In the genomic region with DNA sequence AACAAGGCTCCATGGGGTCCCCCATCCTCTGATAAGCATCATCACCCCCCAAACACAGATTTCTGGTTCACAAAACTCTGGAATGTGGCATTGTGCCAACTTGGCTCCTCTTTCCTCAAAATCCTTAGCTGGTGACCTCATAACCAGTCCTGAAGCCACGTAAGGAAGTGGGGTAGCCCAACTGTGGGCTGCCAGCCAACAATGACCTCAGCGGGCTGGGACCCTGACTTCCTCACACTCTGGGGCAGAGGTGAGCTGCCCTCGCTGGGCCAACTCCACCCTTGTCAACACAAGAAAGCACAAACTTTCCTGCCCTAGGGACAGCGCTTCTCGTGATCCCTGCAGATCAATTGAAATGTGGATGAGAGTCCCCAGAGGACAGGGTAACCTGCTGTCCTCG, we compare ENCODE assay signal across 8 mouse cellular contexts. TPM values are rescaled to one million over a fixed set of nuclear protein-coding genes. Genes with fewer than 3 reads are reported as not detected.
DNase-seq lines count a peak whose midpoint lies in the region; ATAC-seq and TF ChIP-seq lines count a peak whose summit lies in the region.

No protein-coding gene starts in this region.

- WGBS in forebrain, embryonic 10.5 days, result 74% methylated on average over 6 of the region's 6 CpGs
- 46% methylated on average over 6 of the region's 6 CpGs for WGBS in hindbrain, postnatal 0 days
- 69% methylated on average over 6 of the region's 6 CpGs for WGBS in forebrain, embryonic 12.5 days

- no peaks in the 10 kb centered on the region for H3K36me3 ChIP-seq in megakaryocyte, embryonic 14.5 days (replicated peaks; ENCODE audit: low read length)
- no peaks in the 10 kb centered on the region for H3K36me3 ChIP-seq in forebrain, embryonic 10.5 days (replicated peaks)
- no peaks in the 10 kb centered on the region for H3K36me3 ChIP-seq in hindbrain, postnatal 0 days (ENCODE audit: insufficient read depth, low read length)
- no peaks in the 10 kb centered on the region for H3K36me3 ChIP-seq in forebrain, embryonic 12.5 days (replicated peaks)

- no peak overlapping the region for H3K27ac ChIP-seq in forebrain, embryonic 10.5 days
- no peak overlapping the region for H3K27ac ChIP-seq in hindbrain, postnatal 0 days
- H3K27ac ChIP-seq in forebrain, embryonic 12.5 days, result no peak overlapping the region

- no peak overlapping the region for H3K9ac ChIP-seq in hindbrain, postnatal 0 days (replicated peaks; ENCODE audit: low read length)
- H3K9ac ChIP-seq in forebrain, embryonic 12.5 days, result no peak overlapping the region

- peak; percentile 31 for ATAC-seq in granulocyte monocyte progenitor cell, adult 5-6 weeks (replicated peaks; ENCODE audit: poor library complexity, severe bottlenecking)
- no peak for ATAC-seq in hindbrain, postnatal 0 days
- no peak for ATAC-seq in forebrain, embryonic 12.5 days (ENCODE audit: low FRiP score)

- no peaks in the 10 kb centered on the region for H3K9me3 ChIP-seq in megakaryocyte, embryonic 14.5 days
- no peaks in the 10 kb centered on the region for H3K9me3 ChIP-seq in forebrain, embryonic 10.5 days
- H3K9me3 ChIP-seq in hindbrain, postnatal 0 days (ENCODE audit: low read length), result no peaks in the 10 kb centered on the region
- no peaks in the 10 kb centered on the region for H3K9me3 ChIP-seq in forebrain, embryonic 12.5 days

- H3K4me2 ChIP-seq in hindbrain, postnatal 0 days (ENCODE audit: low read depth, low read length), result no peak overlapping the region
- no peak overlapping the region for H3K4me2 ChIP-seq in forebrain, embryonic 12.5 days

- peak overlapping the region; percentile 12 for H3K4me3 ChIP-seq in megakaryocyte, embryonic 14.5 days (replicated peaks)
- no peak overlapping the region for H3K4me3 ChIP-seq in forebrain, embryonic 10.5 days
- H3K4me3 ChIP-seq in hindbrain, postnatal 0 days (ENCODE audit: low read length), result no peak overlapping the region
- H3K4me3 ChIP-seq in forebrain, embryonic 12.5 days (replicated peaks), result no peak overlapping the region

- peak; percentile 39 for DNase-seq in ovary, postnatal 14 days (ENCODE audit: low spot score)
- no peak for DNase-seq in ovary, postnatal 10 days (ENCODE audit: low spot score)
- DNase-seq in kidney, postnatal 10 days, result peak; percentile 89
- no peak for DNase-seq in forebrain, embryonic 10.5 days (ENCODE audit: extremely low spot score, low spot score)
- no peak for DNase-seq in hindbrain, postnatal 0 days (ENCODE audit: low spot score)

- no peak for TF ChIP-seq CTCF in hindbrain, postnatal 0 days (IDR thresholded peaks at IDR 0.05; ENCODE audit: low read depth)

- H3K4me1 ChIP-seq in megakaryocyte, embryonic 14.5 days, result peaks cover 84% of the 10 kb centered on the region
- H3K4me1 ChIP-seq in forebrain, embryonic 10.5 days, result peaks cover 47% of the 10 kb centered on the region
- peaks cover 6% of the 10 kb centered on the region for H3K4me1 ChIP-seq in hindbrain, postnatal 0 days (ENCODE audit: insufficient read depth, low read length)
- peaks cover 30% of the 10 kb centered on the region for H3K4me1 ChIP-seq in forebrain, embryonic 12.5 days

- no peaks in the 10 kb centered on the region for H3K27me3 ChIP-seq in megakaryocyte, embryonic 14.5 days (replicated peaks)
- H3K27me3 ChIP-seq in forebrain, embryonic 10.5 days (ENCODE audit: poor library complexity, severe bottlenecking), result peaks cover 34% of the 10 kb centered on the region
- no peaks in the 10 kb centered on the region for H3K27me3 ChIP-seq in hindbrain, postnatal 0 days (ENCODE audit: insufficient read depth, low read length)
- H3K27me3 ChIP-seq in forebrain, embryonic 12.5 days, result peaks cover 27% of the 10 kb centered on the region

RNA-seq across cellular contexts. Expression of a gene that starts 1.8 kb away (rescaled TPM):
- total RNA-seq in granulocyte monocyte progenitor cell, adult 5-6 weeks (2014; fragmentation: Nextera tagmentation), result not detected in 2 replicates
- total RNA-seq in granulocyte monocyte progenitor cell, adult 5-6 weeks (2017), result 0.67 TPM in 1 of 2 replicates, not detected in the other
- 2.5 and 4.5 TPM in 2 replicates for polyA plus RNA-seq in megakaryocyte, embryonic 14.5 days (2012; ENCODE audit: insufficient read depth, low replicate concordance)
- polyA plus RNA-seq in forebrain, embryonic 10.5 days (2016; fragmentation: Nextera tagmentation; extraction: Ambion mirVana), result not detected in 2 replicates
- total RNA-seq in hindbrain, postnatal 0 days (2014; rRNA removed), result 1.7 TPM in 1 of 2 replicates, not detected in the other
- polyA plus RNA-seq in hindbrain, postnatal 0 days (2015; fragmentation: Nextera tagmentation; extraction: Ambion mirVana), result 0.25 and 0.41 TPM in 2 replicates
- 0.14 TPM in 1 of 2 replicates, not detected in the other for polyA plus RNA-seq in forebrain, embryonic 12.5 days (2016; fragmentation: Nextera tagmentation; extraction: Ambion mirVana)

RNA-seq across cellular contexts. Expression of a gene that starts 18.1 kb away (rescaled TPM):
- total RNA-seq in granulocyte monocyte progenitor cell, adult 5-6 weeks (2014; fragmentation: Nextera tagmentation), result 2.9 and 5.2 TPM in 2 replicates
- 1.1 and 3.1 TPM in 2 replicates for total RNA-seq in granulocyte monocyte progenitor cell, adult 5-6 weeks (2017)
- polyA plus RNA-seq in megakaryocyte, embryonic 14.5 days (2012; ENCODE audit: insufficient read depth, low replicate concordance), result 19.0 and 34.7 TPM in 2 replicates
- polyA plus RNA-seq in forebrain, embryonic 10.5 days (2016; fragmentation: Nextera tagmentation; extraction: Ambion mirVana), result 0.49 and 0.87 TPM in 2 replicates
- 0.65 and 3.3 TPM in 2 replicates for total RNA-seq in hindbrain, postnatal 0 days (2014; rRNA removed)
- 1.3 and 1.5 TPM in 2 replicates for polyA plus RNA-seq in hindbrain, postnatal 0 days (2015; fragmentation: Nextera tagmentation; extraction: Ambion mirVana)
- 0.31 and 0.45 TPM in 2 replicates for polyA plus RNA-seq in forebrain, embryonic 12.5 days (2016; fragmentation: Nextera tagmentation; extraction: Ambion mirVana)

RNA-seq across cellular contexts. Expression of a gene that starts 25.4 kb away (rescaled TPM):
- 53.8 and 75.4 TPM in 2 replicates for total RNA-seq in granulocyte monocyte progenitor cell, adult 5-6 weeks (2014; fragmentation: Nextera tagmentation)
- total RNA-seq in granulocyte monocyte progenitor cell, adult 5-6 weeks (2017), result 35.2 and 87.9 TPM in 2 replicates
- 1,561 and 3,509 TPM in 2 replicates for polyA plus RNA-seq in megakaryocyte, embryonic 14.5 days (2012; ENCODE audit: insufficient read depth, low replicate concordance)
- 74.4 and 84.1 TPM in 2 replicates for polyA plus RNA-seq in forebrain, embryonic 10.5 days (2016; fragmentation: Nextera tagmentation; extraction: Ambion mirVana)
- total RNA-seq in hindbrain, postnatal 0 days (2014; rRNA removed), result 248 and 349 TPM in 2 replicates
- 188 and 189 TPM in 2 replicates for polyA plus RNA-seq in hindbrain, postnatal 0 days (2015; fragmentation: Nextera tagmentation; extraction: Ambion mirVana)
- polyA plus RNA-seq in forebrain, embryonic 12.5 days (2016; fragmentation: Nextera tagmentation; extraction: Ambion mirVana), result 97.4 and 106 TPM in 2 replicates

RNA-seq across cellular contexts. Expression of a gene that starts 26.1 kb away (rescaled TPM):
- 8.5 and 31.0 TPM in 2 replicates for total RNA-seq in granulocyte monocyte progenitor cell, adult 5-6 weeks (2014; fragmentation: Nextera tagmentation)
- total RNA-seq in granulocyte monocyte progenitor cell, adult 5-6 weeks (2017), result 6.5 and 6.9 TPM in 2 replicates
- polyA plus RNA-seq in megakaryocyte, embryonic 14.5 days (2012; ENCODE audit: insufficient read depth, low replicate concordance), result 10.2 and 10.5 TPM in 2 replicates
- 40.5 and 49.3 TPM in 2 replicates for polyA plus RNA-seq in forebrain, embryonic 10.5 days (2016; fragmentation: Nextera tagmentation; extraction: Ambion mirVana)
- total RNA-seq in hindbrain, postnatal 0 days (2014; rRNA removed), result 65.7 and 68.4 TPM in 2 replicates
- polyA plus RNA-seq in hindbrain, postnatal 0 days (2015; fragmentation: Nextera tagmentation; extraction: Ambion mirVana), result 44.2 and 56.5 TPM in 2 replicates
- polyA plus RNA-seq in forebrain, embryonic 12.5 days (2016; fragmentation: Nextera tagmentation; extraction: Ambion mirVana), result 69.3 and 70.4 TPM in 2 replicates

RNA-seq across cellular contexts. Expression of a gene that starts 39.0 kb away (rescaled TPM):
- total RNA-seq in granulocyte monocyte progenitor cell, adult 5-6 weeks (2014; fragmentation: Nextera tagmentation), result 187 and 226 TPM in 2 replicates
- total RNA-seq in granulocyte monocyte progenitor cell, adult 5-6 weeks (2017), result 247 and 312 TPM in 2 replicates
- 103 and 569 TPM in 2 replicates for polyA plus RNA-seq in megakaryocyte, embryonic 14.5 days (2012; ENCODE audit: insufficient read depth, low replicate concordance)
- polyA plus RNA-seq in forebrain, embryonic 10.5 days (2016; fragmentation: Nextera tagmentation; extraction: Ambion mirVana), result 336 and 339 TPM in 2 replicates
- 301 and 453 TPM in 2 replicates for total RNA-seq in hindbrain, postnatal 0 days (2014; rRNA removed)
- 188 and 190 TPM in 2 replicates for polyA plus RNA-seq in hindbrain, postnatal 0 days (2015; fragmentation: Nextera tagmentation; extraction: Ambion mirVana)
- polyA plus RNA-seq in forebrain, embryonic 12.5 days (2016; fragmentation: Nextera tagmentation; extraction: Ambion mirVana), result 259 and 275 TPM in 2 replicates

Comparison
In these comparisons a context has a peak if more than half of its experiments do, and no peak if none do; other contexts are left out.
1. DNase-seq: peak in ovary, postnatal 14 days (single experiment) and kidney, postnatal 10 days (single experiment); none in ovary, postnatal 10 days (single experiment), forebrain, embryonic 10.5 days (single experiment) and hindbrain, postnatal 0 days (single experiment).